Mouse (Mus musculus): Measurements from ENCODE around the gene Irak3. TPM values are rescaled to one million over a fixed set of nuclear protein-coding genes. Genes with fewer than 3 reads are reported as not detected.

Gene Irak3
- polyA plus RNA-seq, 1 experiment = 0.26 TPM

DNA sequence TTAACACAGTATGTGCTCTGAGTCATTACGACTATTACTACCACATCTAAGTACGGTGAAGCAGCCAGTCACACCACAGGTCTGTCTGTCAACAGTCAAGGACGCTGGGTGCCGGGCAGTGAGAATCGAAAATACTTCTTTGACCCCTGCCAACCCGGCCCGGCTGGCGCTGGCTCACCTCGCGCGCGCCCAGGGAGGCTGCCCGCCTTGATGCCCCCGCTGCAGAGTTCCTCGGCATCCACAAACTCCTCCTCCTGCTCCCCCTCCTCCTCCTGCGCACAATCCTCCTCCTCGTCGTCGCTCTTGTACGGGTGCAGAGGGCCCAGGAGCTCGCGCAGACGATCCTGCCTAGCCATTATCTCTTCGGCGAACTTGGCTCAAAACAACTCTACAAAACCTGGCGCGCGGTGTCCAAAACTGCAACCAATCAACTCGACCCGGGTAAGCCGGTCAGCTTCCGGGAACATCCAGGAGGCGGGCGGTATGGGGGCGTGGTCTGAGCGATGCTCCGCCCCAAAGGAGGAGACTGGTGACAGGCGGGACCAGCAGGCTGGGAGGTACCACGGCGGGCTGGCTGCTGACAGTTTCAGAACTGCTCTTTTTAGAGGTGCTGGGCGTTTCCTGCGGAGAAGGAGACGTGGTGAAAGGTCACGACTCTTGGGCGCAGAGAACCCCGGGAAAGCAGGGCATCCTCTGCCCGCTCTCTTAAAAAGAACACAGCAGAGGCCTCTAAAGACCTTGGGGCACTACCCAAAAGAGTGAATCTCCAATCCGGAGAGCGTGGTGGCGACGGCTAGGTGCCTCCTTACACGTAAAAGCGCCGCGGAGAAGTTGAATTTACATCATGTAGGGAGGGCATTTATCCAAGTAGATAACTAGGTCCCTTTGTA lies 89.2 kb downstream of the Irak3 start, which contains the start of gene Helb:
Helb (minus strand) TSS at position 481 of the 890 bp plus-strand sequence.
- Histone ChIP-seq H3K36me3 (ENCODE audit: control insufficient read depth, insufficient read depth) (no peaks in the 10 kb centered on the region), H3K79me2 (ENCODE audit: control insufficient read depth, insufficient read depth) (no peaks in the 10 kb centered on the region), H3K4me2 (ENCODE audit: low read depth) (peak within 1 kb of the TSS; percentile 88), H3ac (ENCODE audit: control insufficient read depth, insufficient read length) (peak within 1 kb of the TSS; percentile 1), H3K4me3 (peak within 1 kb of the TSS; percentile 68), H3K27me3 (ENCODE audit: control insufficient read depth, insufficient read depth, insufficient read length) (no peaks in the 10 kb centered on the region)
- TF ChIP-seq MYOG (IDR thresholded peaks at IDR 0.05; ENCODE audit: control insufficient read depth in 1 of 3, insufficient read depth in 1 of 3, insufficient read length in 2 of 3, low read depth in 2 of 3) (no peak), MYOD1 (IDR thresholded peaks at IDR 0.05; ENCODE audit: control insufficient read depth in 1 of 3, insufficient read length in 2 of 3, low read depth in 2 of 3) (peak in 1 of 3 experiments; percentile 55), POLR2A (IDR thresholded peaks at IDR 0.05; ENCODE audit: insufficient read length, low read depth) (peak; percentile 43)

DNA sequence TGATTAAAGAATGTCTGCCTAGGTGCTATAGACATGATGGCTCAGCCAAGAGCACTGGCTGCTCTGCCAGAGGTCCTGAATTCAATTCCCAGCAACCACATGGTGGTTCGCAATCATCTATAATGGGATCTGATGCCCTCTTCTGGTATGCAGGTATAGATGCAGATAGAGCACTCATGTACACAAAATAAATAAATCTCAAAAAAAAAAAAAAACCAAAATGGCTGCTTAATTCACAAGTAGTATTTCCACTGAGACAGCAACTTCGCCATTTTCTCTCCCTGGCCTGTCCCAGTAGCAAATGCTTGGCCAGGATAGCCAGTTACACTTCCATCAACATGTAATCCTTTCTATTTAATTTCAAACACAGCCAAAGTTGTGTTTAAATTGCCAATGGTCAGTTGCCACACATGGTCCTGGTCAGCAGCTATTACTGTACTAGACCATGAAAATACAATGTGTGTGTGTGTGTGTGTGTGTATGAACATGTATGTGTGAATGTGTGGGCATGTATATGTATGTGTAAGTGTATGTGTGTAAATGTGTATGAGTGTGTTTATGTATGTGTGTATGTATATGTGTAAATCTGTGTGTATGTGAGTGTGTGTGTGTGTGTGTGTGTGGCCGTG lies 90.1 kb downstream of the Irak3 start:
- H3ac ChIP-seq (ENCODE audit: control insufficient read depth, insufficient read length) = peak overlapping the region; percentile 1
- TF ChIP-seq REST (IDR thresholded peaks at IDR 0.05; ENCODE audit: insufficient read depth, insufficient read length) (no peak), CEBPB (IDR thresholded peaks at IDR 0.05; ENCODE audit: insufficient read depth, poor library complexity, severe bottlenecking) (no peak), TCF12 (IDR thresholded peaks at IDR 0.05; ENCODE audit: insufficient read depth, poor library complexity, severe bottlenecking) (no peak), TCF3 (IDR thresholded peaks at IDR 0.05; ENCODE audit: insufficient read length, low read depth) (no peak), POLR2A (IDR thresholded peaks at IDR 0.05; ENCODE audit: insufficient read length, low read depth) (no peak), MAX (IDR thresholded peaks at IDR 0.05; ENCODE audit: low read depth) (no peak), SRF (IDR thresholded peaks at IDR 0.05; ENCODE audit: control insufficient read depth, insufficient read length, low read depth) (no peak), E2F4 (IDR thresholded peaks at IDR 0.05; ENCODE audit: insufficient read depth) (no peak), POLR2AphosphoS2 (IDR thresholded peaks at IDR 0.05; ENCODE audit: insufficient read length, low read depth) (no peak), MYOG (IDR thresholded peaks at IDR 0.05; ENCODE audit: control insufficient read depth in 1 of 3, insufficient read depth in 1 of 3, insufficient read length in 2 of 3, low read depth in 2 of 3) (no peak), USF1 (IDR thresholded peaks at IDR 0.05; ENCODE audit: low read depth) (no peak), MYOD1 (IDR thresholded peaks at IDR 0.05; ENCODE audit: control insufficient read depth in 1 of 3, insufficient read length in 2 of 3, low read depth in 2 of 3) (no peak)
- peaks cover 1% of the 10 kb centered on the region for H3K36me3 ChIP-seq (ENCODE audit: control insufficient read depth, insufficient read depth)
- H3K4me3 ChIP-seq = peak overlapping the region; percentile 68
- H3K27me3 ChIP-seq (ENCODE audit: control insufficient read depth, insufficient read depth, insufficient read length) = no peaks in the 10 kb centered on the region
- peak overlapping the region; percentile 88 for H3K4me2 ChIP-seq (ENCODE audit: low read depth)
- no peaks in the 10 kb centered on the region for H3K79me2 ChIP-seq (ENCODE audit: control insufficient read depth, insufficient read depth)

DNA sequence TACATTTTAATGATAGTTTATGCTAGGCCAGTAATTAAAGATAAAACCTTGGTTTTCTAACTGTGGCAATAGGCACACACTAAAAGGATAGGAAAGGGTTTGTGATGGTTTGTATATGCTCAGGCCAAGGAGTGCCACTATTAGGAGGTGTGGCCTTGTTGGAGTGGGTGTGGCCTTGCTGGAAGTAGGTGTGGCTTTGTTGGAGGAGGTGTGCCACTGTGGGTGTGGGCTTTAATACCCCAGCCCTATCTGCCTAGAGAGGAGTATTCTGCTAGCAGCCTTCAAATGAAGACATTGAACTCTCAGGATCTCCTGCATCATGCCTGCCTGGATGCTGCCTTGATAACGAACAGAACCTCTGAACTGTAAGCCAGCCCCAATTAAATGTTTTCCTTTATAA lies 101.1 kb downstream of the Irak3 start:
- Histone ChIP-seq H3K79me2 (ENCODE audit: control insufficient read depth, insufficient read depth) (no peaks in the 10 kb centered on the region), H3K4me3 (no peak overlapping the region), H3K4me2 (ENCODE audit: low read depth) (no peak overlapping the region), H3K27me3 (ENCODE audit: control insufficient read depth, insufficient read depth, insufficient read length) (no peaks in the 10 kb centered on the region), H3K36me3 (ENCODE audit: control insufficient read depth, insufficient read depth) (peaks cover 21% of the 10 kb centered on the region), H3ac (ENCODE audit: control insufficient read depth, insufficient read length) (no peak overlapping the region)
- TF ChIP-seq CEBPB (IDR thresholded peaks at IDR 0.05; ENCODE audit: insufficient read depth, poor library complexity, severe bottlenecking) = no peak
- no peak for TF ChIP-seq POLR2A (IDR thresholded peaks at IDR 0.05; ENCODE audit: insufficient read length, low read depth)
- no peak for TF ChIP-seq TCF3 (IDR thresholded peaks at IDR 0.05; ENCODE audit: insufficient read length, low read depth)

DNA sequence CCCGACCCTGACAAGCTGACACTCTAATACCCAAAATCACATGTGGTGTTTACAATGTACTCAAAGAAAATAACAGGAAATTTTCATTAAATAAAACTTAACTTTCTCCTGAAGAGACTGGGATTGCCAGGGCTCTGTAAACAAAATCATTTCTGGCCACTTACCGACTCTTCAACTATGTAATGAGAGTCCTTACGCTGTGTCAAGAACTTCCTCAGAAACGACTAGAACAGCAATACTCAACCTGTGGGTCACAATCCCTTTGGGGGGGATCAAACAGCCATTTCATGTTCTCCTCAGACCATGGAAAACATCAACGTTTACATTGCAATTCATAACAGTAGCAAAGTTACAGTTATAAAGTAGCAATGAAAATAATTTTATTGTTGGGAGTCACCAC lies 104.4 kb downstream of the Irak3 start:
- no peaks in the 10 kb centered on the region for H3K79me2 ChIP-seq (ENCODE audit: control insufficient read depth, insufficient read depth)
- TF ChIP-seq MAX (IDR thresholded peaks at IDR 0.05; ENCODE audit: low read depth) = no peak
- TF ChIP-seq TCF3 (IDR thresholded peaks at IDR 0.05; ENCODE audit: insufficient read length, low read depth) = no peak
- TF ChIP-seq MYOG (IDR thresholded peaks at IDR 0.05; ENCODE audit: control insufficient read depth in 1 of 3, insufficient read depth in 1 of 3, insufficient read length in 2 of 3, low read depth in 2 of 3) = no peak
- TF ChIP-seq MYOD1 (IDR thresholded peaks at IDR 0.05; ENCODE audit: control insufficient read depth in 1 of 3, insufficient read length in 2 of 3, low read depth in 2 of 3) = no peak
- TF ChIP-seq POLR2AphosphoS2 (IDR thresholded peaks at IDR 0.05; ENCODE audit: insufficient read length, low read depth) = no peak
- no peak for TF ChIP-seq CEBPB (IDR thresholded peaks at IDR 0.05; ENCODE audit: insufficient read depth, poor library complexity, severe bottlenecking)
- TF ChIP-seq E2F4 (IDR thresholded peaks at IDR 0.05; ENCODE audit: insufficient read depth) = no peak
- no peak for TF ChIP-seq USF1 (IDR thresholded peaks at IDR 0.05; ENCODE audit: low read depth)
- TF ChIP-seq REST (IDR thresholded peaks at IDR 0.05; ENCODE audit: insufficient read depth, insufficient read length) = no peak
- TF ChIP-seq SRF (IDR thresholded peaks at IDR 0.05; ENCODE audit: control insufficient read depth, insufficient read length, low read depth) = no peak
- TF ChIP-seq TCF12 (IDR thresholded peaks at IDR 0.05; ENCODE audit: insufficient read depth, poor library complexity, severe bottlenecking) = no peak
- no peak for TF ChIP-seq POLR2A (IDR thresholded peaks at IDR 0.05; ENCODE audit: insufficient read length, low read depth)
- no peak overlapping the region for H3ac ChIP-seq (ENCODE audit: control insufficient read depth, insufficient read length)
- no peak overlapping the region for H3K4me2 ChIP-seq (ENCODE audit: low read depth)
- peaks cover 26% of the 10 kb centered on the region for H3K36me3 ChIP-seq (ENCODE audit: control insufficient read depth, insufficient read depth)
- no peaks in the 10 kb centered on the region for H3K27me3 ChIP-seq (ENCODE audit: control insufficient read depth, insufficient read depth, insufficient read length)
- H3K4me3 ChIP-seq = no peak overlapping the region
